Mouse (Mus musculus) frontal cortex, postnatal 36 days (tissue): ENCODE measurements around the gene Med12l.
"Not testable (repeated sequence)": the region's sequence is repeated elsewhere in the genome, so short reads cannot be mapped to it uniquely, and the experiment has no call there.

ENCODE experiments used
- DNase-seq, 2 experiments: peaks; one replicate each; pipeline ENCODE4 v3.0.0; 2022; ENCODE audit warnings: low spot score in 2 of 2

Gene Med12l

DNA sequence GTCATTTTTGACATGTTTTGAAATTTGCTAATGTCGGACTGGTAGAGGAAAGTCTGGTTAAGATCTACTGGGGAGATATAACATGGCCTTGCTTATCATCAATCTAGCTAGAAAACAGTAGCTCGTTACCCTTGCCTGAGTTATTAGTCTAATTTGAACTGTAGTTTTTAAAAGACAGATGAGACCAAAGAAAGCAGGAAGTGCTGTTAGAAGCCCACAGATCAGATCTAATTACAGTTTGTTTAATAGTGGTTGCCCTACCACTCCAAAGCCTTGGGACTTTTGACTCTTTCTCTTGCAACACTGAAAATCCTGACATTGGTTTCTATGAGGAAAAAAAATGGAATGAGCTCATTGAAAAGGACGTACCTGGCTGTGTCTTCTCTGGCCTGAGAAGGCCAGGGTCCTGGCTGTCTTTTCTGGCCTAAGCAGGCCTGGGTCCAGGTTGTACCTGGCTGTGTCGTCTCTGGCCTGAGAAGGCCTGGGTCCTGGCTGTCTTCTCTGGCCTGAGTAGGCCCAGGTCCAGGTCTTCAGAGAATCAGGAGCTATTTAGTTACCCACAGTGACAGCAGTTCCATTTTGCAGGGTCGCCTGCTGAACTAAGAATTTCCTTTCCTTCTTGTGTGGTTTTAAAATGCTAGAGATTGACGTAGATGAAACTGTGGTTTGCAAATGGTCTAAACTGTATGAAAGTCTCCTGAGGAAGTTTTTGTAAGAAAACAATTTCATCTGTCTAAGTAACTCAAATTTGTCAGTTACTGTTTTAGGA lies 95.8 kb downstream of the Med12l start, which contains the start of gene Gpr171:
Gpr171 (minus strand) TSS at position 604 of the 769 bp plus-strand sequence.
- DNase-seq = no peak

GRCm38 (mm10) chr3:59102146-59102545 lies 96.5 kb downstream of the Med12l start:
- DNase-seq = no peak

- DNase-seq = no peak
Measured at GRCm38 (mm10) chr3:59104462-59104861, 98.8 kb downstream of the Med12l start.

DNA sequence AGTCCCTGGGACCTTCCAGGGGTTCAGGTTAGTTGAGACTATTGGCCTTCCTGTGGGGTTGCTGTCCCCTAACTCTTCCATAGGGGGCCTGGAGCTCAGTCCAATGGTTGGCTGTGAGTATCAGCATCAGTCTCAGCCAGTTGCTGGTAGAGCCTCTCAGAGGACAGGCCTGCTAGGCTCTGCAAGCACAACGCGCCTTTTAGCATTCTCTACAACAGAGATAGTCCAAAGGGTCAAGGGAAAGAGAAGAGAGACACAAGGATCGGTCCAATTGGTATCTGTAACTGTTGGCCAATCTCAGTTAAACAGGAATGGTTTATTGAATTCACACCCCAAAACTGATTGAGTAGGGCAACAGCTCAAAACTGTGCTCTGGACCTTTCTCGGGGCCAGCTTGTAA lies 101.8 kb downstream of the Med12l start:
- DNase-seq = no peak

DNA sequence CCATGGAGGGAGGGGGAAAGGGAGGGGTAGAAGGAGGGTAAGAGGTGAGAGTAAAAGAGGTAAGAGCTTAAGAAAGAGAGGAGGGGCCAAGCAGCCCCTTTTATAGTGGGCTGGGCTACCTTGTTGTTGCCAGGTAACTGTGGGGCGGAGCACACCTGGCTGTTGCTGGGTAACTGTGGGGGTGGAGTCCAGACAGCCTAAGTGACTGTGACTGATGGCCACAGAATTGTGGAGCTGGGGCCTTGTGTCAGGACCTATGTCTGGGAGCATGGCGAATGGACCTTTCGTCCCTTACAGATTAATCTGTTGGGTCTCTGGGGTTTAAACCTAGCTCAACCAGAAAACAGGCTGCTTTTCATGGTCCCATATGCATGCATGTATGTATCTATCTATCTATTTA lies 104.2 kb downstream of the Med12l start:
- not testable (repeated sequence) for DNase-seq

GRCm38 (mm10) chr3:59111944-59112343 lies 106.3 kb downstream of the Med12l start:
- no peak for DNase-seq

GRCm38 (mm10) chr3:59113291-59113690 lies 107.7 kb downstream of the Med12l start:
- DNase-seq = not testable (repeated sequence)

DNA sequence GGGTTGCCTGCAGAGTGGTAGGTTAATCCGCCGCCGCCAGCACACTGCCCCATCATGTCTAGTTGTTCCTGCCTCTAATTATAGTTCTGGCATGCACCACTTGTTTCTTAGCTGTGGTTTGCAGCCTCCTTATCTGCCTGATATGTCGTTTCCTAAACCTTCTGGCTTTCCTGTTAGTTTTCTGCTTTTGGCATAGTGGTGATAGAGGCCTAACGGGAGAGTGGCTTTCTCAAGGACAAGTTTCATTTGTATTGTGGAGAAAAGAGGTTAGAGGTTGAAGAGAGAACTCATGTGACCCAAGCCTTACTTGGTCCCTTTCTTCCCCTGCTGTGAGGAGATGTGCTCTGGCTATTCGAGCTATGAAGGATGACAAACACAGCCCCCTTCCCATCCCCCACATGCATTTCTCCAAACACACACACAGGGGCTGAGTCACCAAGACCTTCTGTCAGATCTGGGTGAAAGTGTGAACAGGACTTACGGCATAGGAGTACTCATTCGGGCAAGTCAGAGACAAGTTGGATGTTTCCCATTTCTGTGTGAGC lies 108.4 kb downstream of the Med12l start:
- no peak for DNase-seq

- DNase-seq = no peak
Measured at GRCm38 (mm10) chr3:59121067-59121730, 115.6 kb downstream of the Med12l start.

DNA sequence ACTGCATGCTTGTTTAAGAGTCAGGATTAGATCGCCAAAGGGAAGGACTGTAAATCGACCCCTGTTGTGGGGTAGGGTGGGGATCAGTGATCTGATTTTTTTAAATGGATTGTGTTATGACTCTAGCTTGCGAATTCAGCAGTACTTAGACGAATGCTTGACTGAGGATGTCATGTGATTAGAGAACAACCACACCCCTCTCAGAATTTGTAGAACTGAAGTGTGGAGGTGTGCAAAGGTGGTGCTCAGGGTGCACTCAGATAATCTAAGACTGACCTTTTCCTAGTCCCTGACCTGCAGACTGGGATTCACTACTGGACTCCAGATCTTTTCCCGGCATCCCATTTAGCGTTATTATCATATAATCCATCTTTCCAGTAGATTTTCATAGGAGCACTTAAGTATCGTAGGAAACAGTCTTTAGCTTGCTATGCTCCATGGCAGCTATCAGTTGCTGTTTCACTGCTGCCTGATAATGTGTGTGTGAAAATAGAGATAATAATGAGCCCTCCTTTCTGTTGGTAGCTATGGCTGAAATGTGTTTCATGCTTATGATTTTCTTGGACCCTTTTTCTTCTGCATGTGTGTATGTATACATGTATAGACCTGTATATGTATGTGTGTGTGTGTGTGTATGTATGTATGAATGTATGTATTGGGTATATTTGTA lies 116.3 kb downstream of the Med12l start:
- no peak for DNase-seq

DNA sequence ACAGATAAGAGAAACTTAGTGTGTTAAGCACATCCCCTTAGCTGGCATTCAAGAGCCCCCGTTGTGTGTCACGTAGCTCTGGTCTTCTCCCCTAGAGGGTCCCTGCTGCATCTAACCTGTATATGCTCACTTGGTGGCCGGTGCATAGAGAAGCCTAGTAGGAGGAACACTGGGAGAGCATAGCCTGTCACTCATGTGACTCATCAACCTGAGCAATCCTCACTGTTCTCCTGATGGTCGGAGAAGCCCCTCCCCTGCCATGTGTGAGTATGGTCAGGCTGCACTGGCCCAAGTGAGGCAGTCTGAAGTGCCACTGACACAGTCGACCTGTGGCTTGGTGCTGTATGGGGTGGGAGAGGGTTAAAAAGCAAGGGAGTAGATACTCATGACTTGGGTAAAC lies 119.4 kb downstream of the Med12l start:
- no peak for DNase-seq

DNA sequence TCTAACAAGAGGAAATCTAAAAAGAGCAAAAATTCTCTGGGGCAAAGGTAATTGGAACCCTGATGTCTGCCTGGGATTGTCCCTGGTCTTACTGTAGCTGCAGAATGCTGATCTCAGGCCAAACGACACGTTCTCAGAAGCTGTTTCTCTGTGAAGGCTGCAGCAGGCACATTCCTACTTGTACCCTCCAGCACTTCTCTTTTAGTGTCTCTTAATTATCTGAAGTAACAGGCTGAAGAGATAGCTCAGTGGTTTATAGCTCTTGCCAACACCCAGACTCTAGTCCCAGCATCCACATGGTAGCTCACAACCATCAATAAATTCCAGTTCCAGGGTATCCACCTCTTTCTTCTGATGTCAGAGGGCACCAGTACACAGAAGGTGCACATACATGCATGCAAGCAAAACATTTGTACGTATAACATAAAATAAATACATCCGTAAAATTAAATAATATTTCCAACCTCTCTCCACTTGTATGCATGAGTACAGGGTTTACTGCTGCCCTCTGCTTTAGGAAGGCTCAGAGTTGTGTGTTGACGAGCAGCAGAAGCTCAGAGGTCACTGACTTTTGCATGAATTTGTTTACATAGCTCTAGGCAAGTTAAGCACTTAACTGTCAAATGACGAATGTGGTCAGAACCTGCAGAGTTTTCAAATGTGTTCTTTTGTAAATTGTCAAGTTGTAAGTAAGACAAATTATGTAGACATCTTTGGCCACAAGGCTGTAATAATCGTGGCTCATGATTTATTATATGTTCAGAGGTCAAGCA lies 120.3 kb downstream of the Med12l start:
- no peak for DNase-seq

DNA sequence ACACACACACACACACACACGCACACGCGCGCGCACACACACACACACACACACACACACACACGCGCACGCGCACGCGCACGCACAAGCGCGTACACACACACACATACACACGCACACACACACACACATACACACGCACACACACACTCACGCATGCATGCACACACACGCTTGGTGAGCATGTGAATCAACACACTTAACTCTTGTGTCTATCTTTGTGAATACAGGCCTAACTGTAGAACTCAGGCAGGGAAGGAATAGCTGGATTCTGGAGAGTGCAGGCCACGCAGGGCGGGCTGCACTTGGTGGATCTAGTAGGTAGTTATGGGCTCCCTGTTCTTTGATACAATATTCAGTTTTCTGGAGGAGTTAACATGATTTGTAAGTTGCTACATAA lies 123.1 kb downstream of the Med12l start:
- DNase-seq = no peak

GRCm38 (mm10) chr3:59129547-59129946 lies 123.9 kb downstream of the Med12l start:
- no peak for DNase-seq

DNA sequence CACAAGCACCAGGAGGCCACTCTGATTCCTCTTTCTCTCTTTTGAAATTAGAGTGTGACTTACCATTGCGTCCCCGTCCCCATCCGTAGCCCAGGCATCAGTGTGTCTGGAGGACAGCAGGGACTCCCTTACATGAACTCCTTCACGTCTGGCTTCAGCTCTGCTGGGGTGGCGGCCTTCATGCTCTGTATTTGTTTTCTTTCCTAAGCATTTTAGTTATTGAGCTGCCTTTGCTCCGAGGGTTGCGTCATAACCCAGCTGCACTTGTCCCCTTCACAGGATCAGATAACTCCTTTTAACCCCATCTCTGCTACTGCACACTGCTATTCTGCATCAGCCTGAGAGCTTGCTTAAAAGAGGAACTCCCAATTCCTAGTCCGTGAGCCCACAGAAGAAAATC lies 124.8 kb downstream of the Med12l start:
- no peak for DNase-seq

- no peak for DNase-seq
Measured at GRCm38 (mm10) chr3:59131081-59131480, 125.5 kb downstream of the Med12l start.

- no peak for DNase-seq
Measured at GRCm38 (mm10) chr3:59131966-59132365, 126.3 kb downstream of the Med12l start.

GRCm38 (mm10) chr3:59133189-59133588 lies 127.6 kb downstream of the Med12l start:
- DNase-seq = no peak

- peak in 1 of 2 experiments; percentile 22 for DNase-seq
Measured at GRCm38 (mm10) chr3:59135911-59136653, 130.5 kb downstream of the Med12l start.

- DNase-seq = no peak
Measured at GRCm38 (mm10) chr3:59138946-59139468, 133.4 kb downstream of the Med12l start.

DNA sequence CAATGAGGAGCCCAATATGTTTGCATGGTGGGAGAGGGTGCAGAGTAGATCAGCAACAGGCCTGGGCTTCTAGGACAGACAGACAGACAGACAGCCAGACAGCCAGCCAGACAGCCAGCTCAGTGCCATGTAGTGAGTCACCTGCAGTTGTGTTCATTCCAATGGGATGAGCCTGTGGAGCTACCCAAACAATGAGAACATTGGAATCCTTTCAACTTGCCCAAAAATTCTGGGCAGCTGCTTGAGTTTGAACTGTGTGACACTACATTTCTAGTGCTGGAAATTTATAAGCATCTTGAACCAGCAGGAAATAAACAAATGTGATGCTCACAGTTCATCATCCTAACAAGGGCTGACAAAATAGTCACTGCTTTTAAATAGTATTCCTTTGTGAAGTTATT lies 134.0 kb downstream of the Med12l start:
- no peak for DNase-seq
